In the genomic region with DNA sequence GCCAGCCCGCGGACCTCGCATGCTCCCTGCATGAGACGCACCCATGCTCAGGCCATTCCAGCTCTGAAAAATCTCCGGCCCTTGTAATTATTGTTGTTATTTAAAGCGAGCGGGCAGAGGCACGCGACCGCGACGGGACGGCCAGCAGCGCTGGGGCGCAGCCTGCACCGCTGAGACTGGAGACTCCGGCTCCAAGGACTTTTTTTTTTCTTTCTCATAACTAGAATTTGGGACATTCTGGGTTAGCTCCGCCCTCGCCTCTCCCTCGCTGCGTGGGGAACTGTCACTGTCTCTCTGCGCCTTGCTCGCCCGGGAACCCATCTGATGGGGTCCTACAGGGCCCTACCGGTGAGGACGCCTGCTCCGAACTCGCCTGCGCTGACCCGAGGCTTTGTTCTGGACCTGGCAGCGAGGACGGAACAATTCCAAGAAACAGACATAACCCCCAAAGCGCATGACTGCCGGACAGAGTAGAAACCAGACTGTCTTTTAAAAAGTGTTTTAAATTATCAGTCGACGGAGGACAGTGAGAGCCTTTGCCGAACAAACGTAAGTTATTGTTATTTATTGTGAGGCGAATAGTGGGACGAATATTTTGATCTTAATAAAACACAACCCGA, we compare ENCODE assay signal across 8 mouse cellular contexts. TPM values are rescaled to one million over a fixed set of nuclear protein-coding genes. Genes with fewer than 3 reads are reported as not detected.
DNase-seq lines count a peak whose midpoint lies in the region; ATAC-seq and TF ChIP-seq lines count a peak whose summit lies in the region.

No protein-coding gene starts in this region.

- 5% methylated on average over 41 of the region's 41 CpGs for WGBS in kidney, embryonic 14.5 days
- 5% methylated on average over 41 of the region's 41 CpGs for WGBS in midbrain, postnatal 0 days

- no peak overlapping the region for H3K27ac ChIP-seq in kidney, embryonic 14.5 days (ENCODE audit: low read depth, low read length)
- H3K27ac ChIP-seq in midbrain, postnatal 0 days (ENCODE audit: low read depth, low read length), result no peak overlapping the region

- peaks cover 93% of the 10 kb centered on the region for H3K27me3 ChIP-seq in kidney, embryonic 14.5 days (ENCODE audit: control insufficient read depth, insufficient read depth, low read length)
- H3K27me3 ChIP-seq in midbrain, postnatal 0 days (ENCODE audit: insufficient read depth, low read length), result peaks cover 53% of the 10 kb centered on the region

- no peak overlapping the region for H3K9ac ChIP-seq in kidney, embryonic 14.5 days (ENCODE audit: low read depth, low read length)
- H3K9ac ChIP-seq in midbrain, postnatal 0 days (replicated peaks; ENCODE audit: low read length, poor library complexity, severe bottlenecking), result no peak overlapping the region

- DNase-seq in adrenal gland, adult 2 months, result peak; percentile 44
- DNase-seq in adrenal gland, postnatal 14 days, result no peak
- DNase-seq in right cerebral cortex, postnatal 25 days, result peak; percentile 7
- no peak for DNase-seq in right cerebral cortex, postnatal 14 days
- no peak for DNase-seq in midbrain, postnatal 0 days (ENCODE audit: low spot score)
- no peak for DNase-seq in T-cell, adult 2 months (ENCODE audit: low spot score)
- DNase-seq in layer of hippocampus, postnatal 25 days (ENCODE audit: extremely low spot score in 1 of 2, low spot score in 1 of 2), result no peak

- no peaks in the 10 kb centered on the region for H3K36me3 ChIP-seq in kidney, embryonic 14.5 days (ENCODE audit: control insufficient read depth, insufficient read depth, low read length)
- no peaks in the 10 kb centered on the region for H3K36me3 ChIP-seq in midbrain, postnatal 0 days (ENCODE audit: insufficient read depth, low read length)

- H3K4me1 ChIP-seq in kidney, embryonic 14.5 days (ENCODE audit: control insufficient read depth, insufficient read depth, low read length), result peaks cover 21% of the 10 kb centered on the region
- H3K4me1 ChIP-seq in midbrain, postnatal 0 days (ENCODE audit: insufficient read depth, low read length), result peaks cover 4% of the 10 kb centered on the region; the same call in 1 of the 2 replicates

- peak overlapping the region; percentile 33 for H3K4me3 ChIP-seq in kidney, embryonic 14.5 days (ENCODE audit: low read length)
- H3K4me3 ChIP-seq in midbrain, postnatal 0 days (ENCODE audit: low read depth, low read length), result peak overlapping the region; percentile 8; the same call in 1 of the 2 replicates

- no peak for ATAC-seq in kidney, embryonic 14.5 days (ENCODE audit: low FRiP score, low TSS enrichment)
- no peak for ATAC-seq in midbrain, postnatal 0 days (ENCODE audit: low FRiP score)

- H3K9me3 ChIP-seq in kidney, embryonic 14.5 days (ENCODE audit: control insufficient read depth, low read length), result no peaks in the 10 kb centered on the region
- H3K9me3 ChIP-seq in midbrain, postnatal 0 days (ENCODE audit: low read length), result no peaks in the 10 kb centered on the region

- H3K4me2 ChIP-seq in kidney, embryonic 14.5 days (replicated peaks; ENCODE audit: low read depth, low read length), result no peak overlapping the region; the same call in 1 of the 2 replicates
- no peak overlapping the region for H3K4me2 ChIP-seq in midbrain, postnatal 0 days (ENCODE audit: low read depth, low read length, poor library complexity, severe bottlenecking)

- no peak for TF ChIP-seq CTCF in midbrain, postnatal 0 days (IDR thresholded peaks at IDR 0.05)

RNA-seq across cellular contexts. Expression of gene Isl2, which starts 7.2 kb away (rescaled TPM):
- total RNA-seq in adrenal gland, adult 2 months (2021), result not detected
- polyA plus RNA-seq in adrenal gland, adult 2 months (2012; rRNA removed), result not detected in 2 replicates
- total RNA-seq in adrenal gland, postnatal 14 days (2021), result not detected in 2 replicates
- not detected in 2 replicates for polyA plus RNA-seq in kidney, embryonic 14.5 days (2014; fragmentation: Nextera tagmentation; extraction: Ambion mirVana)
- 0.14 TPM in 1 of 2 replicates, not detected in the other for total RNA-seq in midbrain, postnatal 0 days (2014; rRNA removed)
- 0.39 TPM in 1 of 2 replicates, not detected in the other for polyA plus RNA-seq in midbrain, postnatal 0 days (2015; fragmentation: Nextera tagmentation; extraction: Ambion mirVana)
- total RNA-seq in layer of hippocampus, postnatal 25 days (2021), result not detected

RNA-seq across cellular contexts. Expression of gene Etfa, which starts 33.6 kb away (rescaled TPM):
- total RNA-seq in adrenal gland, adult 2 months (2021), result 100 to 1,000 TPM; 394 to 566 TPM
- 82.0 and 95.3 TPM in 2 replicates for polyA plus RNA-seq in adrenal gland, adult 2 months (2012; rRNA removed)
- total RNA-seq in adrenal gland, postnatal 14 days (2021), result 1,170 and 1,175 TPM in 2 replicates
- polyA plus RNA-seq in kidney, embryonic 14.5 days (2014; fragmentation: Nextera tagmentation; extraction: Ambion mirVana), result 189 and 190 TPM in 2 replicates
- 11.5 and 13.7 TPM in 2 replicates for total RNA-seq in midbrain, postnatal 0 days (2014; rRNA removed)
- polyA plus RNA-seq in midbrain, postnatal 0 days (2015; fragmentation: Nextera tagmentation; extraction: Ambion mirVana), result 94.6 and 99.1 TPM in 2 replicates
- 10 to 100 TPM; 45.3 to 46.5 TPM for total RNA-seq in layer of hippocampus, postnatal 25 days (2021)

Comparison
In these comparisons a context has a peak if more than half of its experiments do, and no peak if none do; other contexts are left out.
1. DNase-seq: peak in adrenal gland, adult 2 months (single experiment) and right cerebral cortex, postnatal 25 days (single experiment); none in adrenal gland, postnatal 14 days (single experiment), right cerebral cortex, postnatal 14 days (single experiment), midbrain, postnatal 0 days (single experiment), T-cell, adult 2 months (single experiment) and layer of hippocampus, postnatal 25 days (0 of 2).
2. RNA of gene Etfa, which starts 33.6 kb away (total RNA-seq): 1,170 to 1,175 TPM in adrenal gland, postnatal 14 days and 394 to 566 TPM in adrenal gland, adult 2 months; 45.3 to 46.5 TPM in layer of hippocampus, postnatal 25 days and 11.5 to 13.7 TPM in midbrain, postnatal 0 days; every median in the first group is over 4 times any median in the second.